Mouse (Mus musculus): ENCODE results near the gene Nkain2. TPM values are rescaled to one million over a fixed set of nuclear protein-coding genes. Genes with fewer than 3 reads are reported as not detected.

The Nkain2 gene
- polyA plus RNA-seq (2014; fragmentation: Nextera tagmentation; extraction: Ambion mirVana), result 0.35 and 0.62 TPM in 2 replicates

GRCm38 (mm10) chr10:32889652-32890506, at the start of gene Nkain2:
Nkain2 (minus strand) TSS chr10:32890462.
- H3K27ac ChIP-seq (replicated peaks in 1 of 2; ENCODE audit: control insufficient read depth in 1 of 2, insufficient read depth in 1 of 2, low read depth in 2 of 2, low read length in 2 of 2), result no peak within 1 kb of the TSS
- 0% methylated on average over 81 of the region's 81 CpGs for WGBS
- peaks cover 7% of the 10 kb centered on the region for H3K27me3 ChIP-seq (ENCODE audit: control insufficient read depth, insufficient read depth, low read length)
- H3K9ac ChIP-seq (ENCODE audit: low read length), result peak within 1 kb of the TSS; percentile 78
- H3K4me2 ChIP-seq (ENCODE audit: low read length), result peak within 1 kb of the TSS; percentile 96
- ATAC-seq (ENCODE audit: insufficient number of reproducible peaks, insufficient read depth, low FRiP score, low read depth), result peak; percentile 54; the same call in 1 of the 2 replicates
- peaks cover 0 to 2% of the 10 kb centered on the region in 2 experiments; a peak in 1 of 4 replicates for H3K4me1 ChIP-seq (ENCODE audit: control insufficient read depth in 2 of 2, insufficient read depth in 2 of 2, low read length in 2 of 2)
- H3K36me3 ChIP-seq (ENCODE audit: control insufficient read depth, insufficient read depth, low read length), result no peaks in the 10 kb centered on the region
- H3K4me3 ChIP-seq (ENCODE audit: control insufficient read depth in 1 of 2, insufficient read depth in 1 of 2, low read depth in 1 of 2, low read length in 2 of 2), result peak within 1 kb of the TSS; percentile 62 to 87
- H3K9me3 ChIP-seq (ENCODE audit: control insufficient read depth, low read length), result no peaks in the 10 kb centered on the region

- H3K27ac ChIP-seq (replicated peaks in 1 of 2; ENCODE audit: control insufficient read depth in 1 of 2, insufficient read depth in 1 of 2, low read depth in 2 of 2, low read length in 2 of 2), result no peak overlapping the region
- no peaks in the 10 kb centered on the region for H3K27me3 ChIP-seq (ENCODE audit: control insufficient read depth, insufficient read depth, low read length)
- WGBS, result 92% methylated on average over 3 of the region's 3 CpGs
- no peaks in the 10 kb centered on the region; the same call in 1 of the 2 replicates for H3K9me3 ChIP-seq (ENCODE audit: control insufficient read depth, low read length)
- H3K36me3 ChIP-seq (ENCODE audit: control insufficient read depth, insufficient read depth, low read length), result no peaks in the 10 kb centered on the region
- no peak overlapping the region for H3K4me3 ChIP-seq (ENCODE audit: control insufficient read depth in 1 of 2, insufficient read depth in 1 of 2, low read depth in 1 of 2, low read length in 2 of 2)
- ATAC-seq (ENCODE audit: insufficient number of reproducible peaks, insufficient read depth, low FRiP score, low read depth), result no peak
- H3K4me2 ChIP-seq (ENCODE audit: low read length), result no peak overlapping the region
- H3K4me1 ChIP-seq (ENCODE audit: control insufficient read depth in 2 of 2, insufficient read depth in 2 of 2, low read length in 2 of 2), result no peaks in the 10 kb centered on the region
- no peak overlapping the region for H3K9ac ChIP-seq (ENCODE audit: low read length)
Measured at GRCm38 (mm10) chr10:32939853-32940252, 49.6 kb upstream of the Nkain2 start.

GRCm38 (mm10) chr10:32895093-32895492, 4.8 kb upstream of the Nkain2 start:
- no peak overlapping the region for H3K9ac ChIP-seq (ENCODE audit: low read length)
- no peaks in the 10 kb centered on the region for H3K9me3 ChIP-seq (ENCODE audit: control insufficient read depth, low read length)
- no peak overlapping the region for H3K27ac ChIP-seq (replicated peaks in 1 of 2; ENCODE audit: control insufficient read depth in 1 of 2, insufficient read depth in 1 of 2, low read depth in 2 of 2, low read length in 2 of 2)
- ATAC-seq (ENCODE audit: insufficient number of reproducible peaks, insufficient read depth, low FRiP score, low read depth), result no peak
- no peak overlapping the region for H3K4me3 ChIP-seq (ENCODE audit: control insufficient read depth in 1 of 2, insufficient read depth in 1 of 2, low read depth in 1 of 2, low read length in 2 of 2)
- no peak overlapping the region for H3K4me2 ChIP-seq (ENCODE audit: low read length)
- no peaks in the 10 kb centered on the region for H3K36me3 ChIP-seq (ENCODE audit: control insufficient read depth, insufficient read depth, low read length)
- H3K27me3 ChIP-seq (ENCODE audit: control insufficient read depth, insufficient read depth, low read length), result no peaks in the 10 kb centered on the region
- no peaks in the 10 kb centered on the region for H3K4me1 ChIP-seq (ENCODE audit: control insufficient read depth in 2 of 2, insufficient read depth in 2 of 2, low read length in 2 of 2)

GRCm38 (mm10) chr10:32890507-32891131, 357 bp upstream of the Nkain2 start:
- 1% methylated on average over 13 of the region's 13 CpGs for WGBS
- H3K9ac ChIP-seq (ENCODE audit: low read length), result peak overlapping the region; percentile 78

GRCm38 (mm10) chr10:32881977-32882376, 8.3 kb downstream of the Nkain2 start:
- H3K27ac ChIP-seq (replicated peaks in 1 of 2; ENCODE audit: control insufficient read depth in 1 of 2, insufficient read depth in 1 of 2, low read depth in 2 of 2, low read length in 2 of 2), result no peak overlapping the region
- no peaks in the 10 kb centered on the region for H3K9me3 ChIP-seq (ENCODE audit: control insufficient read depth, low read length)
- H3K9ac ChIP-seq (ENCODE audit: low read length), result no peak overlapping the region
- ATAC-seq (ENCODE audit: insufficient number of reproducible peaks, insufficient read depth, low FRiP score, low read depth), result no peak
- no peaks in the 10 kb centered on the region for H3K36me3 ChIP-seq (ENCODE audit: control insufficient read depth, insufficient read depth, low read length)
- H3K4me2 ChIP-seq (ENCODE audit: low read length), result no peak overlapping the region
- H3K4me1 ChIP-seq (ENCODE audit: control insufficient read depth in 2 of 2, insufficient read depth in 2 of 2, low read length in 2 of 2), result peaks cover 0 to 7% of the 10 kb centered on the region in 2 experiments; a peak in 1 of 4 replicates
- 72% methylated on average over 6 of the region's 6 CpGs for WGBS
- no peaks in the 10 kb centered on the region for H3K27me3 ChIP-seq (ENCODE audit: control insufficient read depth, insufficient read depth, low read length)
- H3K4me3 ChIP-seq (ENCODE audit: control insufficient read depth in 1 of 2, insufficient read depth in 1 of 2, low read depth in 1 of 2, low read length in 2 of 2), result no peak overlapping the region

More at GRCm38 (mm10) chr10:32890507-32891131, 357 bp upstream of the Nkain2 start:
- peak; percentile 39; the same call in 1 of the 2 replicates for ATAC-seq (ENCODE audit: insufficient number of reproducible peaks, insufficient read depth, low FRiP score, low read depth)
- peaks cover 0 to 2% of the 10 kb centered on the region in 2 experiments; a peak in 1 of 4 replicates for H3K4me1 ChIP-seq (ENCODE audit: control insufficient read depth in 2 of 2, insufficient read depth in 2 of 2, low read length in 2 of 2)
- H3K9me3 ChIP-seq (ENCODE audit: control insufficient read depth, low read length), result no peaks in the 10 kb centered on the region
- no peaks in the 10 kb centered on the region for H3K36me3 ChIP-seq (ENCODE audit: control insufficient read depth, insufficient read depth, low read length)
- peaks cover 7% of the 10 kb centered on the region for H3K27me3 ChIP-seq (ENCODE audit: control insufficient read depth, insufficient read depth, low read length)
- peak overlapping the region; percentile 62 to 87 for H3K4me3 ChIP-seq (ENCODE audit: control insufficient read depth in 1 of 2, insufficient read depth in 1 of 2, low read depth in 1 of 2, low read length in 2 of 2)
- no peak overlapping the region for H3K27ac ChIP-seq (replicated peaks in 1 of 2; ENCODE audit: control insufficient read depth in 1 of 2, insufficient read depth in 1 of 2, low read depth in 2 of 2, low read length in 2 of 2)
- peak overlapping the region; percentile 96 for H3K4me2 ChIP-seq (ENCODE audit: low read length)

- Histone ChIP-seq H3K9me3 (ENCODE audit: control insufficient read depth, low read length) (no peaks in the 10 kb centered on the region), H3K4me2 (ENCODE audit: low read length) (no peak overlapping the region), H3K4me1 (ENCODE audit: control insufficient read depth in 2 of 2, insufficient read depth in 2 of 2, low read length in 2 of 2) (no peaks in the 10 kb centered on the region), H3K27me3 (ENCODE audit: control insufficient read depth, insufficient read depth, low read length) (no peaks in the 10 kb centered on the region), H3K9ac (ENCODE audit: low read length) (no peak overlapping the region), H3K4me3 (ENCODE audit: control insufficient read depth in 1 of 2, insufficient read depth in 1 of 2, low read depth in 1 of 2, low read length in 2 of 2) (no peak overlapping the region), H3K36me3 (ENCODE audit: control insufficient read depth, insufficient read depth, low read length) (no peaks in the 10 kb centered on the region), H3K27ac (replicated peaks in 1 of 2; ENCODE audit: control insufficient read depth in 1 of 2, insufficient read depth in 1 of 2, low read depth in 2 of 2, low read length in 2 of 2) (no peak overlapping the region)
- ATAC-seq (ENCODE audit: insufficient number of reproducible peaks, insufficient read depth, low FRiP score, low read depth), result no peak
- WGBS, result 69% methylated on average over 1 of the region's 1 CpGs
Measured at GRCm38 (mm10) chr10:32870691-32871406, 19.4 kb downstream of the Nkain2 start.

GRCm38 (mm10) chr10:32869541-32869940, 20.7 kb downstream of the Nkain2 start:
- H3K27ac ChIP-seq (replicated peaks in 1 of 2; ENCODE audit: control insufficient read depth in 1 of 2, insufficient read depth in 1 of 2, low read depth in 2 of 2, low read length in 2 of 2), result no peak overlapping the region
- no peaks in the 10 kb centered on the region for H3K4me1 ChIP-seq (ENCODE audit: control insufficient read depth in 2 of 2, insufficient read depth in 2 of 2, low read length in 2 of 2)
- H3K4me2 ChIP-seq (ENCODE audit: low read length), result no peak overlapping the region
- H3K36me3 ChIP-seq (ENCODE audit: control insufficient read depth, insufficient read depth, low read length), result no peaks in the 10 kb centered on the region
- 34% methylated on average over 1 of the region's 1 CpGs for WGBS
- H3K27me3 ChIP-seq (ENCODE audit: control insufficient read depth, insufficient read depth, low read length), result no peaks in the 10 kb centered on the region
- H3K9me3 ChIP-seq (ENCODE audit: control insufficient read depth, low read length), result no peaks in the 10 kb centered on the region
- no peak for ATAC-seq (ENCODE audit: insufficient number of reproducible peaks, insufficient read depth, low FRiP score, low read depth)
- no peak overlapping the region for H3K4me3 ChIP-seq (ENCODE audit: control insufficient read depth in 1 of 2, insufficient read depth in 1 of 2, low read depth in 1 of 2, low read length in 2 of 2)
- H3K9ac ChIP-seq (ENCODE audit: low read length), result no peak overlapping the region
